Mouse (Mus musculus): ENCODE data around the gene Ccdc194. TPM values are rescaled to one million over a fixed set of nuclear protein-coding genes. Genes with fewer than 3 reads are reported as not detected.

The Ccdc194 gene
- polyA plus RNA-seq (2015; fragmentation: Illumina TruSeq; extraction: RNeasy Lipid Tissue Mini Kit (QIAGEN cat#74804); ENCODE audit: insufficient read depth, low replicate concordance): 0.12 TPM

GRCm38 (mm10) chr8:71525226-71526050 is at the start of gene Ccdc194:
TSS of gene Ccdc194 (minus strand) at chr8:71525711.

GRCm38 (mm10) chr8:71568387-71568937 is 43.0 kb upstream of the Ccdc194 start, which contains the start of gene Slc27a1:
TSS of gene Slc27a1 (plus strand) at chr8:71568882.

GRCm38 (mm10) chr8:71566501-71566900 is 41.0 kb upstream of the Ccdc194 start, which contains the start of gene Nxnl1:
TSS of gene Nxnl1 (minus strand) at chr8:71566601.

GRCm38 (mm10) chr8:71558071-71558957 is 32.8 kb upstream of the Ccdc194 start, which contains the start of gene Tmem221:
TSS of gene Tmem221 (minus strand) at chr8:71558871.

GRCm38 (mm10) chr8:71542632-71543343 is 17.3 kb upstream of the Ccdc194 start, which contains the start of gene Mvb12a:
TSS of gene Mvb12a (plus strand) at chr8:71542922.

GRCm38 (mm10) chr8:71537028-71537867 is 11.7 kb upstream of the Ccdc194 start, which contains the start of gene Bst2:
TSS of gene Bst2 (minus strand) at chr8:71537456.

GRCm38 (mm10) chr8:71511644-71512043 is 13.9 kb downstream of the Ccdc194 start, which contains the start of gene Plvap:
TSS of gene Plvap (minus strand) at chr8:71511752.

GRCm38 (mm10) chr8:71487691-71488445 is 37.6 kb downstream of the Ccdc194 start, which contains the start of gene Gtpbp3:
TSS of gene Gtpbp3 (plus strand) at chr8:71488103.

GRCm38 (mm10) chr8:71485142-71486135 is 40.1 kb downstream of the Ccdc194 start, which contains the start of gene Ano8:
TSS of gene Ano8 (minus strand) at chr8:71485963.

Other genes starting within 250 kb of the Ccdc194 start
- gene Use1, start 158.9 kb downstream of the Ccdc194 start, polyA plus RNA-seq (2015; fragmentation: Illumina TruSeq; extraction: RNeasy Lipid Tissue Mini Kit (QIAGEN cat#74804); ENCODE audit: insufficient read depth, low replicate concordance): 71.6 TPM
- gene Ocel1, start 154.4 kb downstream of the Ccdc194 start, polyA plus RNA-seq (2015; fragmentation: Illumina TruSeq; extraction: RNeasy Lipid Tissue Mini Kit (QIAGEN cat#74804); ENCODE audit: insufficient read depth, low replicate concordance): 14.9 TPM
- gene Nr2f6, start 143.8 kb downstream of the Ccdc194 start, polyA plus RNA-seq (2015; fragmentation: Illumina TruSeq; extraction: RNeasy Lipid Tissue Mini Kit (QIAGEN cat#74804); ENCODE audit: insufficient read depth, low replicate concordance): 9.6 TPM
- 6.2 TPM for gene Ushbp1, start 129.9 kb downstream of the Ccdc194 start, polyA plus RNA-seq (2015; fragmentation: Illumina TruSeq; extraction: RNeasy Lipid Tissue Mini Kit (QIAGEN cat#74804); ENCODE audit: insufficient read depth, low replicate concordance)
- gene Babam1, start 128.8 kb downstream of the Ccdc194 start, polyA plus RNA-seq (2015; fragmentation: Illumina TruSeq; extraction: RNeasy Lipid Tissue Mini Kit (QIAGEN cat#74804); ENCODE audit: insufficient read depth, low replicate concordance): 49.8 TPM
- 4.1 TPM for gene Ankle1, start 119.7 kb downstream of the Ccdc194 start, polyA plus RNA-seq (2015; fragmentation: Illumina TruSeq; extraction: RNeasy Lipid Tissue Mini Kit (QIAGEN cat#74804); ENCODE audit: insufficient read depth, low replicate concordance)
- 5.3 TPM for gene Abhd8, start 62.1 kb downstream of the Ccdc194 start, polyA plus RNA-seq (2015; fragmentation: Illumina TruSeq; extraction: RNeasy Lipid Tissue Mini Kit (QIAGEN cat#74804); ENCODE audit: insufficient read depth, low replicate concordance)
- gene Mrpl34, start 60.8 kb downstream of the Ccdc194 start, polyA plus RNA-seq (2015; fragmentation: Illumina TruSeq; extraction: RNeasy Lipid Tissue Mini Kit (QIAGEN cat#74804); ENCODE audit: insufficient read depth, low replicate concordance): 16.5 TPM
- gene Dda1, start 56.5 kb downstream of the Ccdc194 start, polyA plus RNA-seq (2015; fragmentation: Illumina TruSeq; extraction: RNeasy Lipid Tissue Mini Kit (QIAGEN cat#74804); ENCODE audit: insufficient read depth, low replicate concordance): 19.1 TPM
- gene Ano8, start 39.7 kb downstream of the Ccdc194 start, polyA plus RNA-seq (2015; fragmentation: Illumina TruSeq; extraction: RNeasy Lipid Tissue Mini Kit (QIAGEN cat#74804); ENCODE audit: insufficient read depth, low replicate concordance): 5.8 TPM
- 8.0 TPM for gene Gtpbp3, start 37.6 kb downstream of the Ccdc194 start, polyA plus RNA-seq (2015; fragmentation: Illumina TruSeq; extraction: RNeasy Lipid Tissue Mini Kit (QIAGEN cat#74804); ENCODE audit: insufficient read depth, low replicate concordance)
- 52.6 TPM for gene Plvap, start 14.0 kb downstream of the Ccdc194 start, polyA plus RNA-seq (2015; fragmentation: Illumina TruSeq; extraction: RNeasy Lipid Tissue Mini Kit (QIAGEN cat#74804); ENCODE audit: insufficient read depth, low replicate concordance)
- 78.7 TPM for gene Bst2, start 11.7 kb upstream of the Ccdc194 start, polyA plus RNA-seq (2015; fragmentation: Illumina TruSeq; extraction: RNeasy Lipid Tissue Mini Kit (QIAGEN cat#74804); ENCODE audit: insufficient read depth, low replicate concordance)
- gene Mvb12a, start 17.2 kb upstream of the Ccdc194 start, polyA plus RNA-seq (2015; fragmentation: Illumina TruSeq; extraction: RNeasy Lipid Tissue Mini Kit (QIAGEN cat#74804); ENCODE audit: insufficient read depth, low replicate concordance): 14.4 TPM
- 4.2 TPM for gene Tmem221, start 33.2 kb upstream of the Ccdc194 start, polyA plus RNA-seq (2015; fragmentation: Illumina TruSeq; extraction: RNeasy Lipid Tissue Mini Kit (QIAGEN cat#74804); ENCODE audit: insufficient read depth, low replicate concordance)
- gene Nxnl1, start 40.9 kb upstream of the Ccdc194 start, polyA plus RNA-seq (2015; fragmentation: Illumina TruSeq; extraction: RNeasy Lipid Tissue Mini Kit (QIAGEN cat#74804); ENCODE audit: insufficient read depth, low replicate concordance): not detected
- 8.1 TPM for gene Slc27a1, start 43.2 kb upstream of the Ccdc194 start, polyA plus RNA-seq (2015; fragmentation: Illumina TruSeq; extraction: RNeasy Lipid Tissue Mini Kit (QIAGEN cat#74804); ENCODE audit: insufficient read depth, low replicate concordance)
- gene Pgls, start 66.5 kb upstream of the Ccdc194 start, polyA plus RNA-seq (2015; fragmentation: Illumina TruSeq; extraction: RNeasy Lipid Tissue Mini Kit (QIAGEN cat#74804); ENCODE audit: insufficient read depth, low replicate concordance): 13.8 TPM
- gene Fam129c, start 71.9 kb upstream of the Ccdc194 start, polyA plus RNA-seq (2015; fragmentation: Illumina TruSeq; extraction: RNeasy Lipid Tissue Mini Kit (QIAGEN cat#74804); ENCODE audit: insufficient read depth, low replicate concordance): 96.5 TPM
- gene Colgalt1, start 85.3 kb upstream of the Ccdc194 start, polyA plus RNA-seq (2015; fragmentation: Illumina TruSeq; extraction: RNeasy Lipid Tissue Mini Kit (QIAGEN cat#74804); ENCODE audit: insufficient read depth, low replicate concordance): 124 TPM
- 0.22 TPM for gene Unc13a, start 146.0 kb upstream of the Ccdc194 start, polyA plus RNA-seq (2015; fragmentation: Illumina TruSeq; extraction: RNeasy Lipid Tissue Mini Kit (QIAGEN cat#74804); ENCODE audit: insufficient read depth, low replicate concordance)
- 13.5 TPM for gene Jak3, start 150.6 kb upstream of the Ccdc194 start, polyA plus RNA-seq (2015; fragmentation: Illumina TruSeq; extraction: RNeasy Lipid Tissue Mini Kit (QIAGEN cat#74804); ENCODE audit: insufficient read depth, low replicate concordance)
- gene Insl3, start 163.5 kb upstream of the Ccdc194 start, polyA plus RNA-seq (2015; fragmentation: Illumina TruSeq; extraction: RNeasy Lipid Tissue Mini Kit (QIAGEN cat#74804); ENCODE audit: insufficient read depth, low replicate concordance): 7.9 TPM
- gene B3gnt3, start 176.1 kb upstream of the Ccdc194 start, polyA plus RNA-seq (2015; fragmentation: Illumina TruSeq; extraction: RNeasy Lipid Tissue Mini Kit (QIAGEN cat#74804); ENCODE audit: insufficient read depth, low replicate concordance): 4.4 TPM
- 65.2 TPM for gene Fcho1, start 200.0 kb upstream of the Ccdc194 start, polyA plus RNA-seq (2015; fragmentation: Illumina TruSeq; extraction: RNeasy Lipid Tissue Mini Kit (QIAGEN cat#74804); ENCODE audit: insufficient read depth, low replicate concordance)